ENCODE assay signal across 30 mouse cellular contexts in the genomic region with DNA sequence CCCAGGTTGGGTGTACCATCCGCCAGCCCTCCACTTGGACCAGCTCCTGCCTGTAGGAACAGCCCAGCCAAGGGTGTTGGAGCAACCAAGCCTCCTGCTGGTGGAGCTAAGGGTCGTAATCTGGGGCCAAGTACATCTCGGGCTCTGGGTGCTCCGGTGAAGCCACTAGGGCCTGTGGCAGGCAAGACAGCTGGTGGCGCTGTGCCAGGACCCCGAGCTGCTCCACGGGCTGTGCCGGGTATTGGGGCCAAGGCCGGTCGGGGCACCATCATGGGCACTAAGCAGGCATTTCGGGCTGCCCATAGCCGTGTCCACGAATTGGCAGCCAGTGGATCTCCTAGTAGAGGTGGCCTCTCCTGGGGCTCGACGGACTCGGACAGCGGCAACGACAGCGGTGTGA. TPM values are rescaled to one million over a fixed set of nuclear protein-coding genes. Genes with fewer than 3 reads are reported as not detected.
DNase-seq lines count a peak whose midpoint lies in the region; ATAC-seq lines count a peak whose summit lies in the region.
"Had no signal": no experiment of that assay in that cellular context is flagged by ENCODE, and none has a peak within 500 bp of the region (broad histone marks: within the 10 kb centered on the region; RNA-seq: fewer than 3 reads in every experiment).

No protein-coding gene starts in this region.

- H3K9me3 ChIP-seq in forebrain, embryonic 15.5 days = no peaks in the 10 kb centered on the region
- H3K9me3 ChIP-seq: embryonic facial prominence, embryonic 15.5 days; limb, embryonic 13.5 days; lung, embryonic 15.5 days; neural tube, embryonic 12.5 days had no signal

- ATAC-seq in forebrain, embryonic 15.5 days (replicated peaks) = no peak
- ATAC-seq: activated CD4-positive, CD25-positive, alpha-beta regulatory T cell, adult 4 months; CD4-positive, CD25-positive, alpha-beta regulatory T cell, adult 4 months had no signal

- WGBS in forebrain, embryonic 15.5 days = 91% methylated on average over 19 of the region's 19 CpGs

- H3K9ac ChIP-seq in forebrain, embryonic 15.5 days (replicated peaks) = no peak overlapping the region
- H3K9ac ChIP-seq: embryonic facial prominence, embryonic 15.5 days; forebrain, embryonic 12.5 days; hindbrain, embryonic 14.5 days; limb, embryonic 13.5 days; lung, embryonic 15.5 days; neural tube, embryonic 12.5 days had no signal

- H3K27me3 ChIP-seq in forebrain, embryonic 15.5 days = no peaks in the 10 kb centered on the region
- H3K27me3 ChIP-seq: embryonic facial prominence, embryonic 15.5 days; forebrain, embryonic 12.5 days; limb, embryonic 13.5 days; lung, embryonic 15.5 days had no signal

- no peak overlapping the region for H3K4me2 ChIP-seq in forebrain, embryonic 15.5 days (replicated peaks)
- H3K4me2 ChIP-seq: embryonic facial prominence, embryonic 15.5 days; forebrain, embryonic 12.5 days; heart, embryonic 11.5 days; hindbrain, embryonic 14.5 days; limb, embryonic 13.5 days; liver, embryonic 11.5 days; lung, embryonic 15.5 days; midbrain, embryonic 11.5 days; neural tube, embryonic 12.5 days had no signal

- no peak overlapping the region for H3K27ac ChIP-seq in forebrain, embryonic 15.5 days (replicated peaks)
- H3K27ac ChIP-seq: embryonic facial prominence, embryonic 10.5 days; embryonic facial prominence, embryonic 15.5 days; forebrain, embryonic 12.5 days; hindbrain, embryonic 14.5 days; limb, embryonic 13.5 days; lung, embryonic 15.5 days; neural tube, embryonic 12.5 days; stomach, postnatal 0 days had no signal

- intact Hi-C loops in left cerebral cortex, postnatal 4 days (cut with DNase I) = no loop called here

- no peak overlapping the region for H3K4me3 ChIP-seq in forebrain, embryonic 15.5 days
- H3K4me3 ChIP-seq: embryonic facial prominence, embryonic 10.5 days; embryonic facial prominence, embryonic 15.5 days; forebrain, embryonic 12.5 days; limb, embryonic 13.5 days; lung, embryonic 15.5 days; myocyte; neural tube, embryonic 12.5 days had no signal

- peaks cover 12% of the 10 kb centered on the region for H3K4me1 ChIP-seq in forebrain, embryonic 15.5 days

- H3K36me3 ChIP-seq in forebrain, embryonic 15.5 days = peaks cover 63% of the 10 kb centered on the region
- H3K36me3 ChIP-seq: lung, embryonic 15.5 days had no signal

- DNase-seq in cerebellum, postnatal 10 days = peak; percentile 48 to 56
- DNase-seq in cerebellum, adult 8-10 months = no peak
- peak; percentile 47 for DNase-seq in left cerebral cortex, postnatal 4 days
- DNase-seq in left cerebral cortex, adult 8-10 months (ENCODE audit: low spot score in 2 of 2) = no peak
- DNase-seq in adrenal gland, postnatal 14 days = peak; percentile 66
- DNase-seq in ovary, postnatal 36 days (ENCODE audit: low spot score) = no peak
- DNase-seq: cerebellum, adult 11-12 months; gastrocnemius, postnatal 14 days; heart, adult 11 months; heart, postnatal 36 days; kidney, adult 18-20 months; kidney, postnatal 4 days; right cerebral cortex, postnatal 4 days; thymus, postnatal 4 days had no signal

RNA-seq across cellular contexts. Expression of a gene that starts 31.7 kb away (rescaled TPM):
- 10 to 100 TPM; 23.0 to 24.6 TPM for total RNA-seq in left cerebral cortex, postnatal 4 days (2021)
- 1 to 10 TPM; 4.8 to 5.7 (median 5.1) TPM for total RNA-seq in left cerebral cortex, adult 8-10 months (2022)
- total RNA-seq in adrenal gland, postnatal 14 days (2021) = 12.8 and 15.4 TPM in 2 replicates
- polyA plus RNA-seq in forebrain, embryonic 15.5 days (2015; fragmentation: Nextera tagmentation; extraction: Ambion mirVana) = 16.1 and 18.0 TPM in 2 replicates
- total RNA-seq: megakaryocyte progenitor cell, adult 5-6 weeks had no signal
- polyA plus RNA-seq: activated CD4-positive, CD25-positive, alpha-beta regulatory T cell, adult 4 months; CD4-positive, CD25-positive, alpha-beta regulatory T cell, adult 4 months had no signal

Comparison
In these comparisons a context has a peak if more than half of its experiments do, and no peak if none do; other contexts are left out.
1. DNase-seq: peak in cerebellum, postnatal 10 days (2 of 2), left cerebral cortex, postnatal 4 days (single experiment) and adrenal gland, postnatal 14 days (single experiment); none in cerebellum, adult 8-10 months (single experiment), left cerebral cortex, adult 8-10 months (0 of 2) and ovary, postnatal 36 days (single experiment).